Mouse (Mus musculus) bone marrow, adult 2 months (tissue): ENCODE measurements around the gene Acsm3.

Source experiments
- CTCF ChIP-seq: fragments of 200-500 bp; IDR thresholded peaks from 2 replicates; pipeline ENCODE4 v1.5.1; 2011; ENCODE audit warnings: low read length, control low read depth; ENCODE audit not compliant: control insufficient read depth, insufficient read depth
- POLR2A ChIP-seq: fragments of 200-500 bp; IDR thresholded peaks from 2 replicates; pipeline ENCODE4 v1.6.1; 2011; ENCODE audit warnings: low read depth, mild to moderate bottlenecking, control low read depth, low read length, borderline replicate concordance; ENCODE audit not compliant: control insufficient read depth

- TF ChIP-seq CTCF, result no peak
- no peak for TF ChIP-seq POLR2A
Measured at GRCm38 (mm10) chr7:119784908-119785307, 24.2 kb downstream of the Acsm3 start.
